In the genomic region with DNA sequence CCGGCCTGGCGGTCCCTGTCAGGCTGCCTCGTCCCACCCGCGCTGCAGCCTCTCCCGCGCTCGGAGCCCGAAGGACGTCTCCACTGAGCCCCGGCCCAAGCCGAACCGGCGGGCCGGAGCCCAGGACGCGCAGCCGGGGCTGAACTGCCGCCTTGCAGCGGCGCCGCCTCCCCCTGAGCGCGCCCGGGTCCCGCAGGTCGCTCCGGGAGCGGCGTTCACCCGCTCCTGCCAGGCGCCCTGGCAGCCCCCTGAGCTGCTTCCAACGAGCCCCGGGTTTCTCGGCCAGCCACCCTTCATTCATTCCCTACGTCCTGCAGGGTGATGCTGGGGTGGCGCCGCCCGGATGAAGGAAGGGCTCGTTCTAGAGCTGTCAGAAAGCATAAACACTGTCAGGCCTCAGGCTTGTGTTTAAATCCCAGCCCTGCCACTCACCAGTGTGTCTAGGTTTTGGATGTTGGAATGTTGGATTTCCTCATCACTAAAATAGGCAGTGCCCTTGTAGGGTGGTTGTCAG, we compare ENCODE assay signal across 8 mouse cellular contexts. TPM values are rescaled to one million over a fixed set of nuclear protein-coding genes. Genes with fewer than 3 reads are reported as not detected.
DNase-seq lines count a peak whose midpoint lies in the region; ATAC-seq and TF ChIP-seq lines count a peak whose summit lies in the region.

No protein-coding gene starts in this region.

- TF ChIP-seq CTCF in liver, adult 2 months (IDR thresholded peaks at IDR 0.05; ENCODE audit: low read depth, low read length): no peak
- no peak for TF ChIP-seq CTCF in forebrain, postnatal 0 days (IDR thresholded peaks at IDR 0.05; ENCODE audit: low read depth)

- H3K9ac ChIP-seq in liver, adult 2 months (ENCODE audit: low read depth, low read length): peak overlapping the region; percentile 99
- peak overlapping the region; percentile 97 for H3K9ac ChIP-seq in forebrain, postnatal 0 days

- ATAC-seq in forebrain, postnatal 0 days: peak; percentile 50

- no peak for DNase-seq in liver, adult 2 months (ENCODE audit: extremely low read depth, low read depth, low spot score)
- DNase-seq in liver (no peak), adipocyte (ENCODE audit: low spot score) (peak; percentile 41)
- no peak for DNase-seq in forebrain, postnatal 0 days
- peak; percentile 51 for DNase-seq in lung, postnatal 10 days
- no peak for DNase-seq in left cerebral cortex, adult 9 months (ENCODE audit: low spot score in 2 of 2)
- DNase-seq in thymus, adult 18-20 months: no peak
- DNase-seq in gastrocnemius, postnatal 25 days: no peak

- H3K4me2 ChIP-seq in forebrain, postnatal 0 days (ENCODE audit: low read depth): peak overlapping the region; percentile 74

- H3K9me3 ChIP-seq in forebrain, postnatal 0 days (ENCODE audit: low read length): no peaks in the 10 kb centered on the region

- peak overlapping the region; percentile 95 for H3K4me3 ChIP-seq in liver, adult 2 months (ENCODE audit: insufficient read depth, low read depth, low read length)
- peak overlapping the region; percentile 98 for H3K4me3 ChIP-seq in forebrain, postnatal 0 days (ENCODE audit: low read depth, low read length)

- H3K27ac ChIP-seq in liver, adult 2 months (replicated peaks; ENCODE audit: insufficient read depth, low read depth, low read length): peak overlapping the region; percentile 30; the same call in 1 of the 2 replicates
- peak overlapping the region; percentile 83 for H3K27ac ChIP-seq in forebrain, postnatal 0 days (ENCODE audit: low read depth, low read length)

- no peak for TF ChIP-seq POLR2A in liver, adult 2 months (IDR thresholded peaks at IDR 0.05; ENCODE audit: extremely low read depth, insufficient read depth, low read length)

- under 1% methylated on average over 39 of the region's 40 CpGs for WGBS in liver, adult 2 months
- WGBS in forebrain, postnatal 0 days: 1% methylated on average over 38 of the region's 40 CpGs

- no peaks in the 10 kb centered on the region for H3K36me3 ChIP-seq in liver, adult 2 months (ENCODE audit: control insufficient read depth, insufficient read depth, low read length)
- H3K36me3 ChIP-seq in forebrain, postnatal 0 days (ENCODE audit: insufficient read depth): peaks cover 8% of the 10 kb centered on the region; the same call in 1 of the 2 replicates

- H3K4me1 ChIP-seq in liver, adult 2 months (ENCODE audit: control insufficient read depth, insufficient read depth, low read length): peaks cover 2% of the 10 kb centered on the region
- peaks cover 12% of the 10 kb centered on the region for H3K4me1 ChIP-seq in forebrain, postnatal 0 days (ENCODE audit: insufficient read depth)

- no peaks in the 10 kb centered on the region for H3K27me3 ChIP-seq in liver, adult 2 months (ENCODE audit: control insufficient read depth, insufficient read depth, low read length)
- H3K27me3 ChIP-seq in forebrain, postnatal 0 days (ENCODE audit: insufficient read depth, low read length): no peaks in the 10 kb centered on the region

- H3K79me2 ChIP-seq in liver, adult 2 months (ENCODE audit: control insufficient read depth, insufficient read depth, low read length): peaks cover 19% of the 10 kb centered on the region

RNA-seq across cellular contexts. Expression of a gene that starts 0.6 kb away (rescaled TPM):
- total RNA-seq in liver, adult 2 months (2014; rRNA removed): 11.2 and 11.5 TPM in 2 replicates
- 9.5 and 9.7 TPM in 2 replicates for polyA plus RNA-seq in liver, adult 2 months (2012; rRNA removed)
- 142 and 145 TPM in 2 replicates for total RNA-seq in forebrain, postnatal 0 days (2014; rRNA removed)
- polyA plus RNA-seq in forebrain, postnatal 0 days (2015; fragmentation: Nextera tagmentation; extraction: Ambion mirVana): 174 TPM in 2 replicates
- total RNA-seq in gastrocnemius, postnatal 25 days (2021): 10 to 100 TPM; 53.1 to 56.2 TPM

RNA-seq across cellular contexts. Expression of a gene that starts 16.8 kb away (rescaled TPM):
- 19.5 and 26.6 TPM in 2 replicates for total RNA-seq in liver, adult 2 months (2014; rRNA removed)
- polyA plus RNA-seq in liver, adult 2 months (2012; rRNA removed): 32.9 and 42.7 TPM in 2 replicates
- 34.4 and 37.2 TPM in 2 replicates for total RNA-seq in forebrain, postnatal 0 days (2014; rRNA removed)
- polyA plus RNA-seq in forebrain, postnatal 0 days (2015; fragmentation: Nextera tagmentation; extraction: Ambion mirVana): 26.1 and 32.1 TPM in 2 replicates
- 10 to 100 TPM; 35.7 to 39.8 TPM for total RNA-seq in gastrocnemius, postnatal 25 days (2021)

RNA-seq across cellular contexts. Expression of a gene that starts 24.9 kb away (rescaled TPM):
- total RNA-seq in liver, adult 2 months (2014; rRNA removed): 11.6 and 13.3 TPM in 2 replicates
- 17.5 and 27.0 TPM in 2 replicates for polyA plus RNA-seq in liver, adult 2 months (2012; rRNA removed)
- 42.2 and 61.3 TPM in 2 replicates for total RNA-seq in forebrain, postnatal 0 days (2014; rRNA removed)
- 27.8 and 33.2 TPM in 2 replicates for polyA plus RNA-seq in forebrain, postnatal 0 days (2015; fragmentation: Nextera tagmentation; extraction: Ambion mirVana)
- 10 to 100 TPM; 15.8 to 17.6 TPM for total RNA-seq in gastrocnemius, postnatal 25 days (2021)

RNA-seq across cellular contexts. Expression of a gene that starts 25.0 kb away (rescaled TPM):
- total RNA-seq in liver, adult 2 months (2014; rRNA removed): 16.0 and 21.8 TPM in 2 replicates
- 17.8 and 26.2 TPM in 2 replicates for polyA plus RNA-seq in liver, adult 2 months (2012; rRNA removed)
- 40.1 and 64.0 TPM in 2 replicates for total RNA-seq in forebrain, postnatal 0 days (2014; rRNA removed)
- 68.2 and 74.0 TPM in 2 replicates for polyA plus RNA-seq in forebrain, postnatal 0 days (2015; fragmentation: Nextera tagmentation; extraction: Ambion mirVana)
- total RNA-seq in gastrocnemius, postnatal 25 days (2021): 10 to 100 TPM; 14.7 to 18.5 TPM

RNA-seq across cellular contexts. Expression of a gene that starts 33.8 kb away (rescaled TPM):
- total RNA-seq in liver, adult 2 months (2014; rRNA removed): 2.0 TPM in 1 of 2 replicates, not detected in the other
- polyA plus RNA-seq in liver, adult 2 months (2012; rRNA removed): not detected in 2 replicates
- not detected in 2 replicates for total RNA-seq in forebrain, postnatal 0 days (2014; rRNA removed)
- not detected in 2 replicates for polyA plus RNA-seq in forebrain, postnatal 0 days (2015; fragmentation: Nextera tagmentation; extraction: Ambion mirVana)
- total RNA-seq in gastrocnemius, postnatal 25 days (2021): not detected

Comparison
In these comparisons a context has a peak if more than half of its experiments do, and no peak if none do; other contexts are left out.
1. DNase-seq: peak in adipocyte (single experiment) and lung, postnatal 10 days (single experiment); none in liver, adult 2 months (single experiment), liver (single experiment), forebrain, postnatal 0 days (single experiment), left cerebral cortex, adult 9 months (0 of 2), thymus, adult 18-20 months (0 of 2) and gastrocnemius, postnatal 25 days (single experiment).